Mouse (Mus musculus): ENCODE data around the gene Entpd2.

Entpd2 gene

GRCm38 (mm10) chr2:25430395-25431233, 34.9 kb downstream of the Entpd2 start:
- DNase-seq: peak; percentile 1 to 5

DNA sequence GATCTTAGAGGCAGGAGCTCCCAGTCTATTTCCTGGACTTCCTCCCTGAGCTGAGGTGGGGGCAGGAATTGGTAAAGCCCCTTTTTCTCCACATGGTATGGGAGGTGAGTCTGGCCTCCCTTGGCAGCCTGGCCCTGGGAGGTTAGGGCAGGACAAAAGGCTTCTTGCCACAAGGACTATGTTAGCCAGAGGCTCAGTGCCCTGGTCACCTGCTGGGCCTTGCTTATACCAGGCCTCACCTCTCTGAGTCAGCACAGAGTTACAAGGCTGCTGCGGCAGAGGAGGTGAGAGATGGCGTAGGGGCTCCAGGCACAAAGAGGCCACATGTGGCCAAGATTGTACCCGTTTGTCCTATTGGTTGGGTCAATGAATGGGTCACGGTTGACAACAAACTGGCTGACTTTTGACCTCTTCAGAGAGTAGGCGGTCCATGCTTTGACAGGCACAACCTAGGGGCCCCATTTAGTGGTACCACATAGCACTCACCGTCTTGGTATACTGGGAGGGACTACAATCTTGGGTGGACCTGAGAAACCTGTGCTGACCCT, 35.7 kb downstream of the Entpd2 start:
- peak in 1 of 2 experiments; percentile 1 for DNase-seq

DNA sequence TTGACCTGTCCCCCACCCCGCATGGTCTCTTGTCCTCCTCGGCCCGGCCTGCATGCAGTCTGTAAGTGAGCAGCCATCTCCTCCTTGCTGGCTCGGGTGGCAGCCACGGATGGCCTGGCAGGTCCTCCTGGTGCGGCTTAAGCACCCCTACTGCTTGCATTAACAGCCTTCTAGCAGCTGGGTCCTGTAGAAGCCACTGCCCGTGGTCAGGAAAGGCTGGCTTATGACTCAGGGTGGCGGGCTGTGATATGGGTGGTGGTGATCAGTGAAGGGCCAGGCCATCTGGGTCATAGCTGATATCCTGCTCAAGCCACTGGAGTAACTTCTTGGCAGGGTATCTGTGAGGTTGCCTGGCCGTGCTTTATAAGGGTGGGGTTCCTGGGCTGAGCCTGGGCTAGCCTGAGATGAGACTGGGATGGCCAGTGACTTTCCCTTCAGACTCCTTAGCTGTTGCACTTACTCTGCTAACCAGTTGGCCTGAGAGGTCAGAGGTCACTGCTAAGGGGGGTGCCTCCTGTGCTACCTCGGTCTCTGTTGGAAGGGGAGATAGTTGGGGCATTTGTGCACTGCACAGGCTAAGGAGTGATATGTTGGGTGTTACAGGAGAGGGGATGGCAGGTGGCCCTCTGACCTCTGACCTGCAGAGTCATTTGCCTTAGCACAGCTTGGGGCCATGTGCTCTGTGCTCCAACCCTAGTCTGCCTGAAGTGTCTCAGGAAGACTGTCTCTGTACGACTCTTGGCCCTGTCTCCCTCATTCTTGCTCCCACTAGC, 36.8 kb downstream of the Entpd2 start:
- peak in 1 of 2 experiments; percentile 1 for DNase-seq

- DNase-seq: peak in 1 of 2 experiments; percentile 0
Measured at GRCm38 (mm10) chr2:25433101-25433500, 37.4 kb downstream of the Entpd2 start.

DNA sequence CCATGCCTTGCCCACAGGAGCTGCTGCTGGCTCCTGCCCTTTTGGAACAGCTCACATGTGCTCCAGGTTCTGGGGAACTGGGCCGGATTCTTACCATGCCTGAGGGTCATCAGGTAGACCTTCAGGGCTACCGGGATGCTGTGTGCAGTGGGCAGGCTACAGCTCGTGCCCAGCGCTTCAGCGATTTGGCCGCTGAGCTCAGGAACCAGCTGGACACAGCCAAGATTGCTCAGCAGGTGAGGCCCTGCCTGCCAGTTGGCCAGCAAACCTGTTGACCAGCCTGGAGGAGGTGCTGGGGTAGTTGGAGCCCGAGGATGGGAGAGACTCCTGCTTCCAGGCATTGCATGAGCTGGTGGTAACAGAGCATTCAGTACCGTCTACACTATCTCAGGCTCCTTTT, 38.6 kb downstream of the Entpd2 start:
- DNase-seq: peak in 1 of 2 experiments; percentile 1

GRCm38 (mm10) chr2:25436286-25436820, 40.7 kb downstream of the Entpd2 start:
- DNase-seq: no peak

GRCm38 (mm10) chr2:25441067-25441466, 45.4 kb downstream of the Entpd2 start:
- no peak for DNase-seq

- DNase-seq: no peak
Measured at GRCm38 (mm10) chr2:25442682-25443081, 47.0 kb downstream of the Entpd2 start.

Data from thymus, postnatal 36 days (tissue).